Mouse (Mus musculus) kidney, postnatal 0 days (tissue): ENCODE measurements around the gene Dennd2c. TPM values are rescaled to one million over a fixed set of nuclear protein-coding genes. Genes with fewer than 3 reads are reported as not detected.
"Not testable (repeated sequence)": the region's sequence is repeated elsewhere in the genome, so short reads cannot be mapped to it uniquely, and the experiment has no call there.

Source experiments
- ATAC-seq: fragments of 200-750 bp; cut with Nextera tagmentation; replicated peaks from 2 replicates; pipeline ENCODE4 v1.8.0; 2017; ENCODE audit warnings: low read depth, moderate number of reproducible peaks, moderate TSS enrichment, moderate library complexity; ENCODE audit not compliant: low FRiP score
- DNase-seq: peaks from one replicate; pipeline ENCODE4 v3.0.0-alpha.2; 2016; ENCODE audit warnings: low spot score
- H3K27ac ChIP-seq: fragments of 300-500 bp; sonication (generic); 2 replicates; pipeline ENCODE4 v1.5.1; 2014; ENCODE audit warnings: mild to moderate bottlenecking
- H3K27me3 ChIP-seq: fragments of 300-500 bp; sonication (generic); 2 replicates; pipeline ENCODE4 v1.6.1; 2014; ENCODE audit warnings: low read length, mixed read lengths; ENCODE audit not compliant: insufficient read depth
- H3K36me3 ChIP-seq: fragments of 300-500 bp; sonication (generic); 2 replicates; pipeline ENCODE4 v1.6.1; 2014; ENCODE audit warnings: low read length, mixed read lengths; ENCODE audit not compliant: insufficient read depth
- H3K4me1 ChIP-seq: fragments of 300-500 bp; sonication (generic); replicated peaks from 2 replicates; pipeline ENCODE4 v1.6.1; 2014; ENCODE audit warnings: antibody characterized with exemption, low read length, mixed read lengths; ENCODE audit not compliant: insufficient read depth
- H3K4me2 ChIP-seq: fragments of 300-500 bp; sonication (generic); 2 replicates; pipeline ENCODE4 v1.6.1; 2014; ENCODE audit warnings: mild to moderate bottlenecking, low read length, moderate library complexity, mixed read lengths
- H3K4me3 ChIP-seq: fragments of 300-500 bp; sonication (generic); replicated peaks from 2 replicates; pipeline ENCODE4 v1.5.1; 2014; ENCODE audit warnings: low read depth, low read length
- H3K9ac ChIP-seq: fragments of 300-500 bp; sonication (generic); 2 replicates; pipeline ENCODE4 v1.6.1; 2014; ENCODE audit warnings: low read depth, low read length
- H3K9me3 ChIP-seq: fragments of 300-500 bp; sonication (generic); replicated peaks from 2 replicates; pipeline ENCODE4 v1.6.1; 2016; ENCODE audit warnings: low read length, inconsistent platforms, mixed read lengths
- CTCF ChIP-seq: IDR thresholded peaks from 2 replicates; pipeline ENCODE4 v1.5.1; 2016; ENCODE audit warnings: antibody characterized with exemption, low read depth, mild to moderate bottlenecking, moderate library complexity
- WGBS: fragments of 180-500 bp; shearing (Covaris S2); extraction: QIAGEN DNeasy Blood & Tissue Kit; methylation state at CpG from one replicate; pipeline ENCODE4 v1.1.7; 2014; 5-methylcytosine and 5-hydroxymethylcytosine counted together
- polyA plus RNA-seq: library from polyadenylated mRNA; unstranded; fragments of >200 nt; fragmentation: Nextera tagmentation; extraction: Ambion mirVana; gene quantifications from 2 replicates; pipeline ENCODE4 v1.2.1, GENCODE M21; 2015

The Dennd2c gene
- polyA plus RNA-seq, 1 experiment from 2014 or later: 2.3 TPM

DNA sequence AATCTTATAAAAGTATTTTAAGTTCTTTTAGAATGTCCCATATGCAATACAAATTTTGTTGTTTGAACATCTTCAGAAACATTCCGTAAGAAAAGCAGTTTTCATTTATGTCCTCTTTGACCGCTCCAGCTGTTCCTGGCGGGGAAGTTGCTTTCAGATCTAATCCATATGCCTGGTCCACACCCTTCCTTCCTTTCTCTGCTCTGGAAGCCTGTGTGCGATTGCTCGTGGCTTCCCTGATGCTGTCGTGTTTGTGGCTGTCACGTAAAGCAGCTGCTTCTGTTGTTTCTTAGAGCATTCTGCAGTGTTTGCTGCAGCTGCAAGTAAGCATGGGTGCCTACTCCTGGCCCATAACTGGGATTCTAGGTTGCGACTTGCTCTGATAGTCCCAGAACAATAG lies 36.6 kb downstream of the Dennd2c start:
- no peak for TF ChIP-seq CTCF
- Histone ChIP-seq H3K4me1 (no peaks in the 10 kb centered on the region; the same call in 1 of the 2 replicates), H3K27ac (peak overlapping the region; percentile 51), H3K4me2 (peak overlapping the region; percentile 16; the same call in 1 of the 2 replicates), H3K9me3 (no peaks in the 10 kb centered on the region), H3K4me3 (no peak overlapping the region), H3K27me3 (no peaks in the 10 kb centered on the region), H3K9ac (no peak overlapping the region), H3K36me3 (no peaks in the 10 kb centered on the region)
- WGBS: 43% methylated on average over 8 of the region's 8 CpGs
- peak; percentile 90 for DNase-seq
- no peak for ATAC-seq

DNA sequence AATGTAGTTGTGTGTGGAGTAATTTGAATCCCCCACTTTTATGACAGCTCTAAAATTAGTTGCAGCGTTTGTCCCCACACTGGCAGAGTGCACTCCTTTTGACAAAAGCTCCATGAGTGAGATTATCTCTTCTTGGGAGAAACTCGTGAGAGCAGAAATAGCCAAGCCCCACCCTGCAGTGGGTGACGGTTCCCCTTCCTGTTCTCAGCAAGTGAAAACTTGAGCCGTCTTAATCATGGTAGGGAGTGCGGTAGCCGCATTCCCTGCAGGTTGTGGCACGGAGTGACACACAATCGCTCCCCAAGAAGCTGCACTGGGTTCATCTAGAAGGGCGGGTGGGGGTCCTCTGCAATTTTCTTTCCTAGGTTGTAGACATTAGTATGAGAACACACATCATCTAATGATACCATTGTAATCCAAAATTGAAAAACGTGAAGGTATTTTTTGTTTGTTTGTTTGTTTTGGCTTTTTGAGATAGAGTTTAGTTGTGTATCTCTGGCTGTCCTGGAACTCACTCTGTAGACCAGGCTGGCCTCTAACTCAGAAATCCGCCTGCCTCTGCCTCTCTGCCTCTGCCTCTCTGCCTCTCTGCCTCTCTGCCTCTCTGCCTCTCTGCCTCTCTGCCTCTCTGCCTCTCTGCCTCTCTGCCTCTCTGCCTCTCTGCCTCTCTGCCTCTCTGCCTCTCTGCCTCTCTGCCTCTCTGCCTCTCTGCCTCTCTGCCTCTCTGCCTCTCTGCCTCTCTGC lies 37.9 kb downstream of the Dennd2c start:
- H3K9me3 ChIP-seq, H3K9ac ChIP-seq, H3K27ac ChIP-seq, DNase-seq, ATAC-seq, H3K4me1 ChIP-seq, H3K36me3 ChIP-seq, H3K4me3 ChIP-seq, H3K27me3 ChIP-seq: not testable (repeated sequence)
- 41% methylated on average over 11 of the region's 11 CpGs for WGBS
- peak overlapping the region; percentile 21 for H3K4me2 ChIP-seq

GRCm38 (mm10) chr3:103141287-103141686 lies 38.9 kb downstream of the Dennd2c start:
- no peaks in the 10 kb centered on the region; the same call in none of the 2 replicates for H3K4me1 ChIP-seq
- TF ChIP-seq CTCF: no peak
- no peak overlapping the region for H3K27ac ChIP-seq
- no peaks in the 10 kb centered on the region for H3K36me3 ChIP-seq
- no peaks in the 10 kb centered on the region for H3K9me3 ChIP-seq
- DNase-seq (no peak), ATAC-seq (no peak)
- 84% methylated on average over 11 of the region's 11 CpGs for WGBS
- H3K4me2 ChIP-seq: no peak overlapping the region
- H3K4me3 ChIP-seq: no peak overlapping the region
- H3K9ac ChIP-seq: no peak overlapping the region
- H3K27me3 ChIP-seq: no peaks in the 10 kb centered on the region

GRCm38 (mm10) chr3:103142366-103142765 lies 40.0 kb downstream of the Dennd2c start:
- Histone ChIP-seq H3K36me3 (no peaks in the 10 kb centered on the region), H3K27ac (no peak overlapping the region), H3K4me2 (no peak overlapping the region), H3K9me3 (no peaks in the 10 kb centered on the region), H3K4me1 (peaks cover 3% of the 10 kb centered on the region), H3K27me3 (no peaks in the 10 kb centered on the region), H3K9ac (no peak overlapping the region), H3K4me3 (no peak overlapping the region)
- 83% methylated on average over 10 of the region's 10 CpGs for WGBS
- DNase-seq (no peak), ATAC-seq (no peak)
- no peak for TF ChIP-seq CTCF

DNA sequence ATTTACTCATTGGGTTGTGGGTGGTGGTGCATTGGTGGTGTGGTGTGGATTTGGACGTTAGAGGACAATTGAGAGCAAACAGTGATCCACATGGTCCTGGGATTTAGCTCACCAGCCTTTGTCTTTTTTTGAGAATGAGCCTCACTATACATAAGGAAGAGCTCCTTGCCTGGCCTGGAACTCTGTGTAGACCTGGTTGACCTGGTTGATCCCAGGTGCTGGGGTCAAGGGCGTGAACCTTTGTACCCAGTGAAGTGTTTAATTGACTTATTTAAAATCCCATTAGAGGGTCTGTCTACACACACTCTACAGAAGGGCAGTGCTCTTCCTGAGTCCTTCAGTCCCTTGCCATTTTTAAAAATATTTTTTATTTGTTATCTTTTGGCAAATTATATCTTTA lies 42.9 kb downstream of the Dennd2c start:
- H3K4me2 ChIP-seq: no peak overlapping the region
- TF ChIP-seq CTCF: no peak
- no peaks in the 10 kb centered on the region for H3K9me3 ChIP-seq
- H3K9ac ChIP-seq: no peak overlapping the region
- H3K4me1 ChIP-seq: peaks cover 3% of the 10 kb centered on the region; the same call in 1 of the 2 replicates
- ATAC-seq (no peak), DNase-seq (no peak)
- WGBS: 82% methylated on average over 2 of the region's 2 CpGs
- H3K36me3 ChIP-seq: no peaks in the 10 kb centered on the region
- no peak overlapping the region for H3K27ac ChIP-seq
- no peaks in the 10 kb centered on the region for H3K27me3 ChIP-seq
- no peak overlapping the region for H3K4me3 ChIP-seq

DNA sequence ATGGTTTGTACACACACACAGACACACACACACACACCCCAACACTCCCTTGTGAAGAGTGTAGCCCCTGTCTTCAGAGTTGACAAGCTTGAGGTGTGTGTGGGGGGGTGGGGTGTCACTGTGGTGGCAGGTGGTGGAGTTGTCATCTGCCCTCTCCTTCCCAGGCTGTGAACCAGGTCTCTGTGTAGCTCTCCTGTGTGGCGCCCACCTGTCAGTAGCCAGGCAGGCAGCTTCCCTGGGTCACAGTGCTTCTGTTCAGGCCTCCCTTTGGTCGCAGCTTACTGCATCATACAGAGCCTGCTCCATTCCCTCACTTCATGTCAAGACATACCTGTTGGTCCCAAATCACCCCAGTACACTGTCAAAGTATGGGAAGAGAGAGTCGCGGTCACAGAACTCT lies 43.4 kb downstream of the Dennd2c start:
- no peak for DNase-seq
- Histone ChIP-seq H3K4me2 (no peak overlapping the region), H3K9ac (no peak overlapping the region), H3K27me3 (no peaks in the 10 kb centered on the region), H3K36me3 (no peaks in the 10 kb centered on the region), H3K9me3 (no peaks in the 10 kb centered on the region), H3K27ac (no peak overlapping the region), H3K4me3 (no peak overlapping the region), H3K4me1 (peaks cover 3% of the 10 kb centered on the region; the same call in 1 of the 2 replicates)
- TF ChIP-seq CTCF: no peak
- ATAC-seq: no peak
- WGBS: 89% methylated on average over 4 of the region's 4 CpGs
